Mouse (Mus musculus) urinary bladder, postnatal 0 days (tissue): ENCODE data around the gene Usp21. TPM values are rescaled to one million over a fixed set of nuclear protein-coding genes. Genes with fewer than 3 reads are reported as not detected.

Experiments used
- polyA plus RNA-seq: library from polyadenylated mRNA; unstranded; fragments of >200 nt; fragmentation: Nextera tagmentation; extraction: Ambion mirVana; gene quantifications from 2 replicates; pipeline ENCODE4 v1.2.1, GENCODE M21; 2015

The Usp21 gene
- polyA plus RNA-seq, result 29.3 and 30.5 TPM in 2 replicates

GRCm38 (mm10) chr1:171287136-171288081 is at the start of gene Usp21:
TSS of gene Usp21 (minus strand) at chr1:171287991.

GRCm38 (mm10) chr1:171328839-171329432 is 41.1 kb upstream of the Usp21 start, which contains the start of gene Dedd:
TSS of gene Dedd (plus strand) at chr1:171329145.

GRCm38 (mm10) chr1:171294298-171295062 is 6.7 kb upstream of the Usp21 start, which contains the start of gene Ufc1:
TSS of gene Ufc1 (minus strand) at chr1:171295024.

GRCm38 (mm10) chr1:171280916-171281527 is 6.8 kb downstream of the Usp21 start, which contains the start of gene Ppox:
TSS of gene Ppox (minus strand) at chr1:171281186.

GRCm38 (mm10) chr1:171269848-171270572 is 17.8 kb downstream of the Usp21 start, which contains the start of gene B4galt3:
TSS of gene B4galt3 (plus strand) at chr1:171270328.

GRCm38 (mm10) chr1:171250680-171251593 is 36.9 kb downstream of the Usp21 start, which contains the start of gene Ndufs2:
TSS of gene Ndufs2 (minus strand) at chr1:171251388.

GRCm38 (mm10) chr1:171249913-171250600 is 37.7 kb downstream of the Usp21 start, which contains the start of gene Adamts4:
TSS of gene Adamts4 (plus strand) at chr1:171250421.

GRCm38 (mm10) chr1:171234126-171234525 is 53.7 kb downstream of the Usp21 start, which contains the start of gene Fcer1g:
TSS of gene Fcer1g (minus strand) at chr1:171234365.

Other genes starting within 250 kb of the Usp21 start
- 37.7 and 90.2 TPM in 2 replicates for gene Fcgr3, start 223.1 kb downstream of the Usp21 start, polyA plus RNA-seq
- 1.4 and 1.5 TPM in 2 replicates for gene Cfap126, start 174.1 kb downstream of the Usp21 start, polyA plus RNA-seq
- gene Sdhc, start 137.4 kb downstream of the Usp21 start, polyA plus RNA-seq, result 266 and 286 TPM in 2 replicates
- 1.6 and 1.7 TPM in 2 replicates for gene Mpz, start 137.3 kb downstream of the Usp21 start, polyA plus RNA-seq
- 246 and 265 TPM in 2 replicates for gene Pcp4l1, start 91.7 kb downstream of the Usp21 start, polyA plus RNA-seq
- gene Nr1i3, start 74.0 kb downstream of the Usp21 start, polyA plus RNA-seq, result 0.15 and 0.28 TPM in 2 replicates
- 24.1 and 24.4 TPM in 2 replicates for gene Tomm40l, start 65.5 kb downstream of the Usp21 start, polyA plus RNA-seq
- 4.0 and 20.3 TPM in 2 replicates for gene Apoa2, start 62.9 kb downstream of the Usp21 start, polyA plus RNA-seq
- 66.5 and 150 TPM in 2 replicates for gene Fcer1g, start 53.6 kb downstream of the Usp21 start, polyA plus RNA-seq
- 4.6 and 5.8 TPM in 2 replicates for gene Adamts4, start 37.6 kb downstream of the Usp21 start, polyA plus RNA-seq
- 196 and 216 TPM in 2 replicates for gene Ndufs2, start 36.6 kb downstream of the Usp21 start, polyA plus RNA-seq
- 41.8 and 42.3 TPM in 2 replicates for gene B4galt3, start 17.7 kb downstream of the Usp21 start, polyA plus RNA-seq
- gene Ppox, start 6.8 kb downstream of the Usp21 start, polyA plus RNA-seq, result 23.1 and 24.7 TPM in 2 replicates
- 69.1 and 82.7 TPM in 2 replicates for gene Ufc1, start 7.0 kb upstream of the Usp21 start, polyA plus RNA-seq
- gene Dedd, start 41.2 kb upstream of the Usp21 start, polyA plus RNA-seq, result 34.0 and 36.6 TPM in 2 replicates
- gene Nit1, start 57.7 kb upstream of the Usp21 start, polyA plus RNA-seq, result 31.4 and 33.0 TPM in 2 replicates
- gene Pfdn2, start 57.7 kb upstream of the Usp21 start, polyA plus RNA-seq, result 62.2 and 64.8 TPM in 2 replicates
- 1.1 and 1.5 TPM in 2 replicates for gene Klhdc9, start 72.8 kb upstream of the Usp21 start, polyA plus RNA-seq
- gene Nectin4, start 82.1 kb upstream of the Usp21 start, polyA plus RNA-seq, result 22.4 and 24.1 TPM in 2 replicates
- gene Arhgap30, start 101.0 kb upstream of the Usp21 start, polyA plus RNA-seq, result 2.1 and 4.7 TPM in 2 replicates
- 32.1 and 33.4 TPM in 2 replicates for gene Usf1, start 123.3 kb upstream of the Usp21 start, polyA plus RNA-seq
- 16.8 and 21.2 TPM in 2 replicates for gene Tstd1, start 130.9 kb upstream of the Usp21 start, polyA plus RNA-seq
- gene F11r, start 149.5 kb upstream of the Usp21 start, polyA plus RNA-seq, result 84.3 and 90.0 TPM in 2 replicates
- gene Alyref2, start 215.5 kb upstream of the Usp21 start, polyA plus RNA-seq, result 9.6 and 10.3 TPM in 2 replicates
- gene Itln1, start 247.3 kb upstream of the Usp21 start, polyA plus RNA-seq, result 0.51 and 0.73 TPM in 2 replicates